Mouse (Mus musculus): ENCODE data around the gene Bpifa5. TPM values are rescaled to one million over a fixed set of nuclear protein-coding genes. Genes with fewer than 3 reads are reported as not detected.
"Not testable (repeated sequence)": the region's sequence is repeated elsewhere in the genome, so short reads cannot be mapped to it uniquely, and the experiment has no call there.

Bpifa5 gene
- total RNA-seq (2015; ENCODE audit: low replicate concordance) (not detected in 2 replicates), total RNA-seq (2017; ENCODE audit: low replicate concordance) (not detected in 2 replicates)

GRCm38 (mm10) chr2:154162307-154162706 lies at the start of gene Bpifa5:
Gene Bpifa5, plus strand, starts transcription at chr2:154162607.
- ATAC-seq (replicated peaks; ENCODE audit: low FRiP score, poor library complexity, severe bottlenecking) = no peak

GRCm38 (mm10) chr2:154117381-154117780 lies 45.0 kb upstream of the Bpifa5 start:
- ATAC-seq (replicated peaks; ENCODE audit: low FRiP score, poor library complexity, severe bottlenecking) = no peak

- ATAC-seq (replicated peaks; ENCODE audit: low FRiP score, poor library complexity, severe bottlenecking) = no peak
Measured at GRCm38 (mm10) chr2:154130120-154130519, 32.3 kb upstream of the Bpifa5 start, which contains the start of gene Bpifa3. Gene Bpifa3, plus strand, starts transcription at chr2:154130336.

- ATAC-seq (replicated peaks; ENCODE audit: low FRiP score, poor library complexity, severe bottlenecking) = no peak
Measured at GRCm38 (mm10) chr2:154142580-154142979, 19.8 kb upstream of the Bpifa5 start, which contains the start of gene Bpifa1. Gene Bpifa1, plus strand, starts transcription at chr2:154142880.

- no peak for ATAC-seq (replicated peaks; ENCODE audit: low FRiP score, poor library complexity, severe bottlenecking)
Measured at GRCm38 (mm10) chr2:154143735-154144134, 18.7 kb upstream of the Bpifa5 start.

GRCm38 (mm10) chr2:154147496-154147895 lies 14.9 kb upstream of the Bpifa5 start:
- ATAC-seq (replicated peaks; ENCODE audit: low FRiP score, poor library complexity, severe bottlenecking) = no peak

- ATAC-seq (replicated peaks; ENCODE audit: low FRiP score, poor library complexity, severe bottlenecking) = no peak
Measured at GRCm38 (mm10) chr2:154158433-154158832, 4.0 kb upstream of the Bpifa5 start.

- no peak for ATAC-seq (replicated peaks; ENCODE audit: low FRiP score, poor library complexity, severe bottlenecking)
Measured at GRCm38 (mm10) chr2:154163306-154163705, 899 bp downstream of the Bpifa5 start.

- no peak for ATAC-seq (replicated peaks; ENCODE audit: low FRiP score, poor library complexity, severe bottlenecking)
Measured at GRCm38 (mm10) chr2:154169172-154169571, 6.8 kb downstream of the Bpifa5 start.

GRCm38 (mm10) chr2:154171621-154172020 lies 9.2 kb downstream of the Bpifa5 start:
- ATAC-seq (replicated peaks; ENCODE audit: low FRiP score, poor library complexity, severe bottlenecking) = no peak

- no peak for ATAC-seq (replicated peaks; ENCODE audit: low FRiP score, poor library complexity, severe bottlenecking)
Measured at GRCm38 (mm10) chr2:154173313-154173712, 10.9 kb downstream of the Bpifa5 start.

GRCm38 (mm10) chr2:154181900-154182299 lies 19.5 kb downstream of the Bpifa5 start:
- not testable (repeated sequence) for ATAC-seq (replicated peaks; ENCODE audit: low FRiP score, poor library complexity, severe bottlenecking)

GRCm38 (mm10) chr2:154183061-154183460 lies 20.7 kb downstream of the Bpifa5 start:
- ATAC-seq (replicated peaks; ENCODE audit: low FRiP score, poor library complexity, severe bottlenecking) = not testable (repeated sequence)

- no peak for ATAC-seq (replicated peaks; ENCODE audit: low FRiP score, poor library complexity, severe bottlenecking)
Measured at GRCm38 (mm10) chr2:154185319-154185718, 22.9 kb downstream of the Bpifa5 start.

- no peak for ATAC-seq (replicated peaks; ENCODE audit: low FRiP score, poor library complexity, severe bottlenecking)
Measured at GRCm38 (mm10) chr2:154185748-154186147, 23.3 kb downstream of the Bpifa5 start.

- no peak for ATAC-seq (replicated peaks; ENCODE audit: low FRiP score, poor library complexity, severe bottlenecking)
Measured at GRCm38 (mm10) chr2:154187468-154187867, 25.1 kb downstream of the Bpifa5 start.

GRCm38 (mm10) chr2:154189877-154190434 lies 27.5 kb downstream of the Bpifa5 start:
- ATAC-seq (replicated peaks; ENCODE audit: low FRiP score, poor library complexity, severe bottlenecking) = no peak

GRCm38 (mm10) chr2:154190546-154191258 lies 28.3 kb downstream of the Bpifa5 start, which contains the start of gene Bpifb1:
Gene Bpifb1, plus strand, starts transcription at chr2:154190818.
- ATAC-seq (replicated peaks; ENCODE audit: low FRiP score, poor library complexity, severe bottlenecking) = no peak

GRCm38 (mm10) chr2:154192141-154192540 lies 29.7 kb downstream of the Bpifa5 start:
- no peak for ATAC-seq (replicated peaks; ENCODE audit: low FRiP score, poor library complexity, severe bottlenecking)

GRCm38 (mm10) chr2:154193071-154193470 lies 30.7 kb downstream of the Bpifa5 start:
- no peak for ATAC-seq (replicated peaks; ENCODE audit: low FRiP score, poor library complexity, severe bottlenecking)

- no peak for ATAC-seq (replicated peaks; ENCODE audit: low FRiP score, poor library complexity, severe bottlenecking)
Measured at GRCm38 (mm10) chr2:154193994-154194504, 31.6 kb downstream of the Bpifa5 start.
